Mouse (Mus musculus): ENCODE data around the gene Gm10447. TPM values are rescaled to one million over a fixed set of nuclear protein-coding genes. Genes with fewer than 3 reads are reported as not detected.
A peak's percentile ranks its signal among the peaks of the same experiment; 100 is the strongest.

Gm10447 gene
- polyA plus RNA-seq, 1 experiment from 2014 or later = not detected

- Histone ChIP-seq H3K36me3 (no peaks in the 10 kb centered on the region), H3K27ac (replicated peaks) (no peak overlapping the region), H3K4me1 (replicated peaks) (peaks cover 14% of the 10 kb centered on the region), H3K9ac (no peak overlapping the region), H3K4me3 (no peak overlapping the region), H3K9me3 (no peaks in the 10 kb centered on the region), H3K4me2 (no peak overlapping the region), H3K27me3 (peaks cover 31% of the 10 kb centered on the region)
- ATAC-seq (ENCODE audit: low FRiP score, low read depth) = no peak
- WGBS = 93% methylated on average over 5 of the region's 5 CpGs
Measured at GRCm38 (mm10) chr11:53489007-53489406, 32.1 kb upstream of the Gm10447 start.

GRCm38 (mm10) chr11:53486822-53487594 is 30.1 kb upstream of the Gm10447 start:
- WGBS = 17% methylated on average over 27 of the region's 27 CpGs

GRCm38 (mm10) chr11:53486351-53486750 is 29.4 kb upstream of the Gm10447 start:
- Histone ChIP-seq H3K9me3 (no peaks in the 10 kb centered on the region), H3K4me2 (no peak overlapping the region), H3K36me3 (no peaks in the 10 kb centered on the region), H3K27ac (replicated peaks) (no peak overlapping the region), H3K9ac (no peak overlapping the region), H3K27me3 (peaks cover 46% of the 10 kb centered on the region), H3K4me1 (replicated peaks) (peaks cover 8% of the 10 kb centered on the region), H3K4me3 (no peak overlapping the region)
- no peak for ATAC-seq (ENCODE audit: low FRiP score, low read depth)
- 67% methylated on average over 3 of the region's 3 CpGs for WGBS

More at GRCm38 (mm10) chr11:53486822-53487594, 30.1 kb upstream of the Gm10447 start:
- no peaks in the 10 kb centered on the region for H3K9me3 ChIP-seq
- 0 out of 2 replicates have a peak overlapping the region, but pooled peaks have one; percentile 12 for H3K9ac ChIP-seq
- peak; percentile 59 for ATAC-seq (ENCODE audit: low FRiP score, low read depth)
- H3K36me3 ChIP-seq = no peaks in the 10 kb centered on the region
- H3K27ac ChIP-seq (replicated peaks) = no peak overlapping the region
- peak overlapping the region; percentile 53 for H3K4me2 ChIP-seq
- peak overlapping the region; percentile 26 for H3K4me3 ChIP-seq
- peaks cover 39% of the 10 kb centered on the region for H3K27me3 ChIP-seq
- H3K4me1 ChIP-seq (replicated peaks) = peaks cover 11% of the 10 kb centered on the region

- H3K27ac ChIP-seq (replicated peaks) = no peak overlapping the region
- no peak for ATAC-seq (ENCODE audit: low FRiP score, low read depth)
- 42% methylated on average over 3 of the region's 3 CpGs for WGBS
- no peak overlapping the region for H3K4me2 ChIP-seq
- no peaks in the 10 kb centered on the region for H3K36me3 ChIP-seq
- peaks cover 52% of the 10 kb centered on the region for H3K27me3 ChIP-seq
- peaks cover 8% of the 10 kb centered on the region for H3K4me1 ChIP-seq (replicated peaks)
- H3K9me3 ChIP-seq = no peaks in the 10 kb centered on the region
- no peak overlapping the region for H3K4me3 ChIP-seq
- no peak overlapping the region for H3K9ac ChIP-seq
Measured at GRCm38 (mm10) chr11:53485719-53486118, 28.8 kb upstream of the Gm10447 start.

- Histone ChIP-seq H3K36me3 (no peaks in the 10 kb centered on the region), H3K4me1 (replicated peaks) (peaks cover 25% of the 10 kb centered on the region), H3K9ac (no peak overlapping the region), H3K27ac (replicated peaks) (no peak overlapping the region), H3K27me3 (peaks cover 64% of the 10 kb centered on the region), H3K4me2 (no peak overlapping the region), H3K9me3 (no peaks in the 10 kb centered on the region), H3K4me3 (no peak overlapping the region)
- 85% methylated on average over 9 of the region's 9 CpGs for WGBS
- ATAC-seq (ENCODE audit: low FRiP score, low read depth) = no peak
Measured at GRCm38 (mm10) chr11:53483159-53483891, 26.4 kb upstream of the Gm10447 start.

GRCm38 (mm10) chr11:53481088-53481730 is 24.3 kb upstream of the Gm10447 start:
- ATAC-seq (ENCODE audit: low FRiP score, low read depth) = no peak
- no peak overlapping the region for H3K4me2 ChIP-seq
- H3K9me3 ChIP-seq = no peaks in the 10 kb centered on the region
- H3K4me3 ChIP-seq = no peak overlapping the region
- peaks cover 19% of the 10 kb centered on the region for H3K4me1 ChIP-seq (replicated peaks)
- H3K9ac ChIP-seq = no peak overlapping the region
- H3K27ac ChIP-seq (replicated peaks) = no peak overlapping the region
- WGBS = 77% methylated on average over 4 of the region's 4 CpGs
- peaks cover 68% of the 10 kb centered on the region for H3K27me3 ChIP-seq
- H3K36me3 ChIP-seq = no peaks in the 10 kb centered on the region

GRCm38 (mm10) chr11:53479783-53480301 is 22.9 kb upstream of the Gm10447 start, which contains the start of the genes Gm9945 and Sowaha:
Gene Gm9945, plus strand, starts transcription at chr11:53480166.
Gene Sowaha, minus strand, starts transcription at chr11:53480274.
- Histone ChIP-seq H3K27me3 (peaks cover 68% of the 10 kb centered on the region), H3K4me3 (peak within 1 kb of the TSS; percentile 46), H3K4me2 (peak within 1 kb of the TSS; percentile 71), H3K36me3 (no peaks in the 10 kb centered on the region), H3K9ac (peak within 1 kb of the TSS; percentile 39), H3K9me3 (no peaks in the 10 kb centered on the region), H3K27ac (replicated peaks) (no peak within 1 kb of the TSS), H3K4me1 (replicated peaks) (peaks cover 28% of the 10 kb centered on the region)
- 2% methylated on average over 40 of the region's 40 CpGs for WGBS
- peak; percentile 71 for ATAC-seq (ENCODE audit: low FRiP score, low read depth)

- WGBS = 1% methylated on average over 62 of the region's 62 CpGs
Measured at GRCm38 (mm10) chr11:53479171-53479782, 22.4 kb upstream of the Gm10447 start.

GRCm38 (mm10) chr11:53478383-53479170 is 21.7 kb upstream of the Gm10447 start:
- Histone ChIP-seq H3K4me2 (peak overlapping the region; percentile 71), H3K4me1 (replicated peaks) (peaks cover 28% of the 10 kb centered on the region), H3K36me3 (no peaks in the 10 kb centered on the region), H3K9me3 (no peaks in the 10 kb centered on the region), H3K27ac (replicated peaks) (no peak overlapping the region), H3K27me3 (peaks cover 77% of the 10 kb centered on the region), H3K4me3 (peak overlapping the region; percentile 46), H3K9ac (peak overlapping the region; percentile 28)
- ATAC-seq (ENCODE audit: low FRiP score, low read depth) = peak; percentile 32; the same call in 1 of the 2 replicates
- WGBS = 7% methylated on average over 79 of the region's 79 CpGs

More at GRCm38 (mm10) chr11:53479171-53479782, 22.4 kb upstream of the Gm10447 start:
- peak overlapping the region; percentile 39 for H3K9ac ChIP-seq
- no peaks in the 10 kb centered on the region for H3K9me3 ChIP-seq
- peak overlapping the region; percentile 46 for H3K4me3 ChIP-seq
- H3K36me3 ChIP-seq = no peaks in the 10 kb centered on the region
- ATAC-seq (ENCODE audit: low FRiP score, low read depth) = 0 out of 2 replicates have a peak, but pooled peaks have one; percentile 12
- H3K27ac ChIP-seq (replicated peaks) = no peak overlapping the region
- peaks cover 73% of the 10 kb centered on the region for H3K27me3 ChIP-seq
- H3K4me1 ChIP-seq (replicated peaks) = peaks cover 28% of the 10 kb centered on the region
- peak overlapping the region; percentile 71 for H3K4me2 ChIP-seq

GRCm38 (mm10) chr11:53477833-53478232 is 20.9 kb upstream of the Gm10447 start:
- Histone ChIP-seq H3K27me3 (peaks cover 76% of the 10 kb centered on the region), H3K36me3 (no peaks in the 10 kb centered on the region), H3K27ac (replicated peaks) (no peak overlapping the region), H3K9ac (no peak overlapping the region), H3K4me1 (replicated peaks) (peaks cover 28% of the 10 kb centered on the region), H3K4me2 (no peak overlapping the region), H3K4me3 (no peak overlapping the region; the same call in 1 of the 2 replicates), H3K9me3 (no peaks in the 10 kb centered on the region)
- ATAC-seq (ENCODE audit: low FRiP score, low read depth) = no peak
- 44% methylated on average over 7 of the region's 7 CpGs for WGBS

Measured in hindbrain, embryonic 15.5 days (tissue).